9 mouse cellular contexts compared by ENCODE assay signal in genomic region chr17:13474310-13475094, GRCm38 (mm10).
DNase-seq lines count a peak whose midpoint lies in the region; ATAC-seq and TF ChIP-seq lines count a peak whose summit lies in the region.
"Had no signal": no experiment of that assay in that cellular context is flagged by ENCODE, and none has a peak within 500 bp of the region (broad histone marks: within the 10 kb centered on the region; RNA-seq: fewer than 3 reads in every experiment).

No protein-coding gene starts in this region.

- ATAC-seq in hindbrain, embryonic 14.5 days (ENCODE audit: low FRiP score) = no peak
- ATAC-seq in hindbrain, postnatal 0 days = no peak
- ATAC-seq in heart, embryonic 13.5 days (ENCODE audit: extremely low read depth, insufficient number of reproducible peaks, low FRiP score, low TSS enrichment) = no peak; the same call in 1 of the 2 replicates

- H3K4me3 ChIP-seq in hindbrain, embryonic 14.5 days (replicated peaks; ENCODE audit: low read length) = no peak overlapping the region
- H3K4me3 ChIP-seq in hindbrain, postnatal 0 days (ENCODE audit: low read length) = no peak overlapping the region
- H3K4me3 ChIP-seq in heart, embryonic 13.5 days = no peak overlapping the region
- H3K4me3 ChIP-seq: midbrain, embryonic 12.5 days had no signal

- H3K36me3 ChIP-seq in hindbrain, embryonic 14.5 days (replicated peaks; ENCODE audit: control insufficient read depth, insufficient read depth) = no peaks in the 10 kb centered on the region
- no peaks in the 10 kb centered on the region for H3K36me3 ChIP-seq in hindbrain, postnatal 0 days (ENCODE audit: insufficient read depth, low read length)
- H3K36me3 ChIP-seq in heart, embryonic 13.5 days = no peaks in the 10 kb centered on the region
- H3K36me3 ChIP-seq: midbrain, embryonic 12.5 days had no signal

- H3K4me2 ChIP-seq in hindbrain, embryonic 14.5 days (replicated peaks) = no peak overlapping the region
- no peak overlapping the region for H3K4me2 ChIP-seq in hindbrain, postnatal 0 days (ENCODE audit: low read depth, low read length)
- no peak overlapping the region for H3K4me2 ChIP-seq in heart, embryonic 13.5 days
- H3K4me2 ChIP-seq: midbrain, embryonic 12.5 days had no signal

- TF ChIP-seq CTCF in hindbrain, postnatal 0 days (IDR thresholded peaks at IDR 0.05; ENCODE audit: low read depth) = no peak

- 69% methylated on average over 14 of the region's 14 CpGs for WGBS in hindbrain, embryonic 14.5 days
- 61% methylated on average over 14 of the region's 14 CpGs for WGBS in hindbrain, postnatal 0 days
- WGBS in heart, embryonic 13.5 days = 56% methylated on average over 14 of the region's 14 CpGs

- peaks cover 11% of the 10 kb centered on the region; the same call in 1 of the 2 replicates for H3K4me1 ChIP-seq in hindbrain, embryonic 14.5 days (replicated peaks; ENCODE audit: control insufficient read depth, insufficient read depth, low read length)
- no peaks in the 10 kb centered on the region for H3K4me1 ChIP-seq in hindbrain, postnatal 0 days (ENCODE audit: insufficient read depth, low read length)
- peaks cover 30% of the 10 kb centered on the region for H3K4me1 ChIP-seq in heart, embryonic 13.5 days

- no peak overlapping the region for H3K9ac ChIP-seq in hindbrain, embryonic 14.5 days
- H3K9ac ChIP-seq in hindbrain, postnatal 0 days (replicated peaks; ENCODE audit: low read length) = no peak overlapping the region
- no peak overlapping the region for H3K9ac ChIP-seq in heart, embryonic 13.5 days
- H3K9ac ChIP-seq: midbrain, embryonic 12.5 days had no signal

- peak; percentile 22 for DNase-seq in hindbrain, embryonic 14.5 days (ENCODE audit: low spot score)
- DNase-seq in hindbrain, postnatal 0 days (ENCODE audit: low spot score) = no peak
- DNase-seq in left cerebral cortex, postnatal 36 days (ENCODE audit: low spot score in 2 of 2) = peak; percentile 36 to 46
- DNase-seq in right cerebral cortex, postnatal 25 days = peak; percentile 34
- DNase-seq in cerebellum, adult 8-10 months = no peak
- no peak for DNase-seq in embryo, embryonic 10.5 days (ENCODE audit: low spot score)
- DNase-seq in layer of hippocampus, postnatal 36 days = no peak

- no peak overlapping the region for H3K27ac ChIP-seq in hindbrain, embryonic 14.5 days
- H3K27ac ChIP-seq in hindbrain, postnatal 0 days = no peak overlapping the region
- H3K27ac ChIP-seq in heart, embryonic 13.5 days (replicated peaks) = peak overlapping the region; percentile 13; the same call in 1 of the 2 replicates
- H3K27ac ChIP-seq: midbrain, embryonic 12.5 days had no signal

- intact Hi-C loops in left cerebral cortex, postnatal 36 days (cut with DNase I) = loop anchor here (5.0 kb wide), 2 partner anchors 288 to 358 kb away; partner anchors contain the start of genes Afdn and Tcte2

- H3K9me3 ChIP-seq in hindbrain, embryonic 14.5 days (ENCODE audit: control insufficient read depth, low read length) = no peaks in the 10 kb centered on the region
- no peaks in the 10 kb centered on the region for H3K9me3 ChIP-seq in hindbrain, postnatal 0 days (ENCODE audit: low read length)
- H3K9me3 ChIP-seq in heart, embryonic 13.5 days = no peaks in the 10 kb centered on the region
- H3K9me3 ChIP-seq: midbrain, embryonic 12.5 days had no signal

- no peaks in the 10 kb centered on the region for H3K27me3 ChIP-seq in hindbrain, embryonic 14.5 days (ENCODE audit: control insufficient read depth, insufficient read depth, low read length)
- H3K27me3 ChIP-seq in hindbrain, postnatal 0 days (ENCODE audit: insufficient read depth, low read length) = no peaks in the 10 kb centered on the region
- H3K27me3 ChIP-seq in heart, embryonic 13.5 days (replicated peaks) = no peaks in the 10 kb centered on the region
- H3K27me3 ChIP-seq: midbrain, embryonic 12.5 days had no signal

Comparison
In these comparisons a context has a peak if more than half of its experiments do, and no peak if none do; other contexts are left out.
1. DNase-seq: peak in hindbrain, embryonic 14.5 days (single experiment), left cerebral cortex, postnatal 36 days (2 of 2) and right cerebral cortex, postnatal 25 days (single experiment); none in hindbrain, postnatal 0 days (single experiment), cerebellum, adult 8-10 months (single experiment), embryo, embryonic 10.5 days (single experiment) and layer of hippocampus, postnatal 36 days (0 of 2).